18 mouse cellular contexts compared by ENCODE assay signal in genomic region chr14:27139968-27140367, GRCm38 (mm10).
"Had no signal": no experiment of that assay in that cellular context is flagged by ENCODE, and none has a peak within 500 bp of the region (broad histone marks: within the 10 kb centered on the region; RNA-seq: fewer than 3 reads in every experiment).

No protein-coding gene starts in this region.

- H3K9ac ChIP-seq: limb, embryonic 13.5 days; liver, embryonic 13.5 days had no signal

- H3K9me3 ChIP-seq: limb, embryonic 13.5 days; liver, embryonic 13.5 days had no signal

- H3K4me1 ChIP-seq: liver, embryonic 13.5 days had no signal

- H3K36me3 ChIP-seq: limb, embryonic 13.5 days; liver, embryonic 13.5 days had no signal

- H3K4me2 ChIP-seq: limb, embryonic 13.5 days; liver, embryonic 13.5 days; midbrain, embryonic 11.5 days had no signal

- H3K27me3 ChIP-seq: limb, embryonic 13.5 days; liver, embryonic 13.5 days had no signal

- ATAC-seq: intestine, embryonic 16.5 days had no signal

- H3K4me3 ChIP-seq: layer of hippocampus, adult 2 months; limb, embryonic 13.5 days; liver, embryonic 13.5 days had no signal

- DNase-seq: kidney, adult 2 months; kidney, postnatal 25 days; layer of hippocampus, adult 9-11 months; left cerebral cortex, postnatal 4 days; liver; liver, embryonic 13.5 days; lung, adult 2 months; lung, postnatal 14 days; lung, postnatal 4 days; midbrain, embryonic 14.5 days; right cerebral cortex, postnatal 25 days; spleen, adult 18-20 months; thymus, postnatal 25 days had no signal

- H3K27ac ChIP-seq: kidney, postnatal 0 days; limb, embryonic 13.5 days; liver, embryonic 13.5 days had no signal
